Mouse (Mus musculus): ENCODE results near the gene Cyp2j7.

GRCm38 (mm10) chr4:96162839-96163238, 73.6 kb downstream of the Cyp2j7 start:
- TF ChIP-seq CTCF (IDR thresholded peaks at IDR 0.05; ENCODE audit: insufficient read depth, low read depth, low read length) (no peak), POLR2A (IDR thresholded peaks at IDR 0.05; ENCODE audit: insufficient read depth, low read depth, low read length) (no peak)

Measured in olfactory bulb, adult 2 months (tissue).